Mouse (Mus musculus) embryonic facial prominence, embryonic 14.5 days (tissue): Measurements from ENCODE around the gene Dhx40. TPM values are rescaled to one million over a fixed set of nuclear protein-coding genes. Genes with fewer than 3 reads are reported as not detected.

Experiments
- ATAC-seq: fragments of 200-750 bp; cut with Nextera tagmentation; 2 replicates; pipeline ENCODE4 v1.8.0; 2017; ENCODE audit warnings: low read depth, moderate number of reproducible peaks, moderate TSS enrichment
- DNase-seq: peaks from one replicate; pipeline ENCODE4 v3.0.0-alpha.2; 2015; ENCODE audit warnings: low spot score
- H3K27ac ChIP-seq: fragments of 300-500 bp; sonication (generic); replicated peaks from 2 replicates; pipeline ENCODE4 v1.5.1; 2014; ENCODE audit warnings: low read depth, mild to moderate bottlenecking, low read length, moderate library complexity
- H3K27me3 ChIP-seq: fragments of 300-500 bp; sonication (generic); replicated peaks from 2 replicates; pipeline ENCODE4 v1.6.1; 2014; ENCODE audit warnings: low read length; ENCODE audit not compliant: control insufficient read depth, insufficient read depth
- H3K36me3 ChIP-seq: fragments of 300-500 bp; sonication (generic); 2 replicates; pipeline ENCODE4 v1.6.1; 2014; ENCODE audit warnings: low read length, mixed read lengths; ENCODE audit not compliant: control insufficient read depth, insufficient read depth
- H3K4me1 ChIP-seq: fragments of 300-500 bp; sonication (generic); 2 replicates; pipeline ENCODE4 v1.6.1; 2014; ENCODE audit warnings: antibody characterized with exemption, low read length; ENCODE audit not compliant: control insufficient read depth, insufficient read depth
- H3K4me2 ChIP-seq: fragments of 300-500 bp; sonication (generic); 2 replicates; pipeline ENCODE4 v1.6.1; 2014; ENCODE audit warnings: low read depth, mild to moderate bottlenecking, low read length, moderate library complexity, mixed read lengths
- H3K4me3 ChIP-seq: fragments of 300-500 bp; sonication (generic); 2 replicates; pipeline ENCODE4 v1.5.1; 2014; ENCODE audit warnings: low read depth, mild to moderate bottlenecking, low read length
- H3K9ac ChIP-seq: fragments of 300-500 bp; sonication (generic); 2 replicates; pipeline ENCODE4 v1.6.1; 2014; ENCODE audit warnings: low read depth, mild to moderate bottlenecking, low read length, moderate library complexity, mixed read lengths
- H3K9me3 ChIP-seq: fragments of 300-500 bp; sonication (generic); 2 replicates; pipeline ENCODE4 v1.6.1; 2016; ENCODE audit warnings: low read length; ENCODE audit not compliant: control insufficient read depth
- WGBS: fragments of 180-500 bp; shearing (Covaris S2); extraction: QIAGEN DNeasy Blood & Tissue Kit; methylation state at CpG from one replicate; pipeline ENCODE4 v1.1.7; 2014; 5-methylcytosine and 5-hydroxymethylcytosine counted together
- polyA plus RNA-seq: library from polyadenylated mRNA; unstranded; fragments of >200 nt; fragmentation: Nextera tagmentation; extraction: Ambion mirVana; gene quantifications from 2 replicates; pipeline ENCODE4 v1.2.1, GENCODE M21; 2014

Dhx40 gene
- polyA plus RNA-seq, 1 experiment from 2014 or later: 19.9 TPM

GRCm38 (mm10) chr11:86760357-86760756, 47.2 kb downstream of the Dhx40 start:
- Histone ChIP-seq H3K9me3 (no peaks in the 10 kb centered on the region), H3K4me2 (no peak overlapping the region), H3K27ac (no peak overlapping the region), H3K4me3 (no peak overlapping the region), H3K27me3 (no peaks in the 10 kb centered on the region), H3K36me3 (no peaks in the 10 kb centered on the region), H3K4me1 (peaks cover 2% of the 10 kb centered on the region), H3K9ac (no peak overlapping the region)
- DNase-seq (no peak), ATAC-seq (no peak)

- ATAC-seq: no peak
- no peaks in the 10 kb centered on the region for H3K36me3 ChIP-seq
- DNase-seq: no peak
- H3K9me3 ChIP-seq: no peaks in the 10 kb centered on the region
- H3K27me3 ChIP-seq: no peaks in the 10 kb centered on the region
- WGBS: 93% methylated on average over 2 of the region's 2 CpGs
- H3K4me2 ChIP-seq: no peak overlapping the region
- H3K4me1 ChIP-seq: peaks cover 7% of the 10 kb centered on the region
- no peak overlapping the region for H3K9ac ChIP-seq
- H3K4me3 ChIP-seq: no peak overlapping the region
- H3K27ac ChIP-seq: no peak overlapping the region
These were observed 47.7 kb downstream of the Dhx40 start for GRCm38 (mm10) chr11:86759886-86760285.

GRCm38 (mm10) chr11:86759226-86759625, 48.3 kb downstream of the Dhx40 start:
- no peaks in the 10 kb centered on the region for H3K27me3 ChIP-seq
- no peaks in the 10 kb centered on the region for H3K9me3 ChIP-seq
- H3K9ac ChIP-seq: no peak overlapping the region
- peaks cover 9% of the 10 kb centered on the region for H3K4me1 ChIP-seq
- no peak overlapping the region for H3K4me2 ChIP-seq
- DNase-seq (no peak), ATAC-seq (no peak)
- H3K27ac ChIP-seq: no peak overlapping the region
- H3K4me3 ChIP-seq: no peak overlapping the region
- H3K36me3 ChIP-seq: no peaks in the 10 kb centered on the region
- 91% methylated on average over 1 of the region's 1 CpGs for whole genome bisulfite sequencing

- ATAC-seq (no peak), DNase-seq (peak; percentile 18)
- peak overlapping the region; percentile 64 for H3K4me2 ChIP-seq
- H3K9me3 ChIP-seq: no peaks in the 10 kb centered on the region
- peaks cover 11% of the 10 kb centered on the region for H3K4me1 ChIP-seq
- WGBS: 27% methylated on average over 6 of the region's 6 CpGs
- H3K4me3 ChIP-seq: peak overlapping the region; percentile 98
- H3K27me3 ChIP-seq: no peaks in the 10 kb centered on the region
- H3K9ac ChIP-seq: peak overlapping the region; percentile 96
- peaks cover under 1% of the 10 kb centered on the region; the same call in 1 of the 2 replicates for H3K36me3 ChIP-seq
- peak overlapping the region; percentile 98 for H3K27ac ChIP-seq
These were observed 49.0 kb downstream of the Dhx40 start for GRCm38 (mm10) chr11:86758559-86758958.

- ATAC-seq: peak; percentile 92
- under 1% methylated on average over 56 of the region's 73 CpGs for WGBS
- peak within 1 kb of the TSS; percentile 98 for H3K27ac ChIP-seq
These were observed 49.8 kb downstream of the Dhx40 start, which contains the start of gene Cltc for GRCm38 (mm10) chr11:86757480-86758371. Gene Cltc, minus strand, starts transcription at chr11:86757565.

GRCm38 (mm10) chr11:86757142-86757479, 50.4 kb downstream of the Dhx40 start:
- Histone ChIP-seq H3K27ac (peak overlapping the region; percentile 98), H3K4me2 (peak overlapping the region; percentile 83), H3K36me3 (peaks cover 4% of the 10 kb centered on the region; the same call in 1 of the 2 replicates), H3K9ac (peak overlapping the region; percentile 96), H3K9me3 (no peaks in the 10 kb centered on the region), H3K27me3 (no peaks in the 10 kb centered on the region), H3K4me3 (peak overlapping the region; percentile 98), H3K4me1 (peaks cover 13% of the 10 kb centered on the region)
- WGBS: under 1% methylated on average over 17 of the region's 18 CpGs
- ATAC-seq (peak; percentile 54; the same call in 1 of the 2 replicates), DNase-seq (no peak)

More at GRCm38 (mm10) chr11:86757480-86758371, 49.8 kb downstream of the Dhx40 start, which contains the start of gene Cltc:
- peaks cover 4% of the 10 kb centered on the region; the same call in 1 of the 2 replicates for H3K36me3 ChIP-seq
- no peaks in the 10 kb centered on the region for H3K9me3 ChIP-seq
- peak within 1 kb of the TSS; percentile 96 for H3K9ac ChIP-seq
- peak within 1 kb of the TSS; percentile 83 for H3K4me2 ChIP-seq
- peak within 1 kb of the TSS; percentile 98 for H3K4me3 ChIP-seq
- H3K4me1 ChIP-seq: peaks cover 13% of the 10 kb centered on the region
- no peaks in the 10 kb centered on the region for H3K27me3 ChIP-seq
- peak; percentile 99 for DNase-seq

GRCm38 (mm10) chr11:86756156-86757141, 51.1 kb downstream of the Dhx40 start:
- peak; percentile 59 for DNase-seq
- Histone ChIP-seq H3K36me3 (peaks cover 4% of the 10 kb centered on the region; the same call in 1 of the 2 replicates), H3K4me3 (peak overlapping the region; percentile 98), H3K4me2 (peak overlapping the region; percentile 83), H3K9ac (peak overlapping the region; percentile 96), H3K27ac (peak overlapping the region; percentile 98), H3K27me3 (no peaks in the 10 kb centered on the region), H3K9me3 (no peaks in the 10 kb centered on the region), H3K4me1 (peaks cover 13% of the 10 kb centered on the region)
- 2% methylated on average over 29 of the region's 31 CpGs for WGBS
- ATAC-seq: peak; percentile 1; the same call in 1 of the 2 replicates

- no peak overlapping the region for H3K9ac ChIP-seq
- no peaks in the 10 kb centered on the region for H3K9me3 ChIP-seq
- peaks cover 4% of the 10 kb centered on the region; the same call in 1 of the 2 replicates for H3K36me3 ChIP-seq
- H3K4me1 ChIP-seq: peaks cover 13% of the 10 kb centered on the region
- H3K4me2 ChIP-seq: no peak overlapping the region
- no peak overlapping the region for H3K4me3 ChIP-seq
- no peaks in the 10 kb centered on the region for H3K27me3 ChIP-seq
- no peak overlapping the region for H3K27ac ChIP-seq
- ATAC-seq: no peak
- DNase-seq: no peak
These were observed 55.1 kb downstream of the Dhx40 start for GRCm38 (mm10) chr11:86752404-86752803.
